Mouse (Mus musculus) kidney, adult 9 months (tissue): Measurements from ENCODE around the gene Fgr.

Source experiments
- DNase-seq: peaks from one replicate; pipeline ENCODE4 v3.0.0; 2022

Fgr gene

DNA sequence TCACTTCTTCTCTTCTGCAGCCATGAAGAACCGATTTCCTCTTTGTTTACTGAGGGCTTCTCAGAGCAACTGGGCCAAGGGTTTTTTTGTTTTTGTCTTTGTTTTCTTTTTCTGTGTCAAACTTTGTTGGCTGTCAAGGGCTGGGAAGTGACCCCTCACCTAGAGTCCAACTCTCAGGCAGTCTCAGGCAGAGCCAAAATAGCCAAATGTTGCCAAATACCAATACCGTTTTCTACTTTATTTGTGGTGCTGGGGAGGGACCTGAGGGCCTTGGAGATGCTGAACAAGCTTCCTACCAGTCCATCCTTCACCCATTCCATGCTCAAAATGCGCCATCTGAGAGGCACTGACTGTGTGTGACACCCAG is 14.2 kb upstream of the Fgr start:
- DNase-seq: no peak

DNA sequence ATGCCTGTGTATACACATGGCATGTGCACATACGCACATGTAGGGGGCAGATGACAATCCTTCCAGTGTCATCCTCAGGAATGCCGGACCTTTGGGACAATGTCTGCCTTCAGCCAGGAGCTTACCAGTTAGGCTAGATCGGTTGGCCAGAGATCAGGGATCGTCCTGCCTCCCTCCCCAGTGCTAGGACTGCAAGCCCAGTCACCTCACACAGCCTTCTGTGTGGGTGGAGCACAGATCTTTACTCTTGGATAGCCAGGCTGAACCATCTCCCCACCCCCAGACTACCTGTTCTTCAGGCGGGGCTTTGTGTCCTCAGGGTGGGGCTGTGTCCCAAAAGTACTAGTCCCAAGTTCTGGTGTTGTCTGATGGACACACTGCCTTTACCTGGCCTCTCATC is 13.6 kb upstream of the Fgr start:
- DNase-seq: no peak

DNA sequence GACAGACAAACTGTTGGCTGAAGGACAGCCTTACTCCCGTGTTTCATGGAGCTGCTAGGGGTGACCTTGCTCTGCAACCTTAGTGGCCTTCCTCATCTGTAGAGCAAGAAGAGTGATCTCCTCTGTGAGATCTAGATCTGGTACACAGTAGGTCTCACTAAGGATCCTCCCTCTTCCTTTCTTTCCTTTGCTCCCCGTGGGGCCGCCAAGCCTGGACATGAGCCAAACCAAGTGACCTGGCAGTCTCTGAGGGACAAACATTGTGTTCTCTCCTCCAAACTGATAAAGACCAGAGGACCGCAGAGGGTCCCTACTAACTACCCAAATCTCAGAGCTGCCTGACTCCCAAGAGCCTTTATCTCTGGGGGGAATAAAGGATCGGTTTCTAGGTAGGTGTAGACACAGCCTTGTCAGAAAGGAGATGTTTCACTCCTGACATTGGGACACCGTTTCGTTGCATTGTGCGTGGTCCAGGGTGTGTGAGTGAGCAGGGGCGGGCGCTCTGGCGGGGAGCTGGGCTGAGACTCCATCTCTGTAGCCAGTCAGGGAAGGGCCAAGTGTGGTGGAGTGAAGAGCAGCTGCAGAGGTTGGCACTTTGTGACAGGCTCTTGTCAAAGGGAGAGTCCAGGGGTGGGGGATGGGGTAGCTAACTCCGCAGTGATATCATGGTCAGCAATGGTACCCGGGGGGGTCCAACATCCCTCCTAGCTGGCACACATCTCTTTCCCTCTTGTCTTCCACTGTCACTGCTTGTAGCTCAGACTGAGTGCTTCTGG is 12.8 kb upstream of the Fgr start:
- DNase-seq: peak; percentile 52

DNA sequence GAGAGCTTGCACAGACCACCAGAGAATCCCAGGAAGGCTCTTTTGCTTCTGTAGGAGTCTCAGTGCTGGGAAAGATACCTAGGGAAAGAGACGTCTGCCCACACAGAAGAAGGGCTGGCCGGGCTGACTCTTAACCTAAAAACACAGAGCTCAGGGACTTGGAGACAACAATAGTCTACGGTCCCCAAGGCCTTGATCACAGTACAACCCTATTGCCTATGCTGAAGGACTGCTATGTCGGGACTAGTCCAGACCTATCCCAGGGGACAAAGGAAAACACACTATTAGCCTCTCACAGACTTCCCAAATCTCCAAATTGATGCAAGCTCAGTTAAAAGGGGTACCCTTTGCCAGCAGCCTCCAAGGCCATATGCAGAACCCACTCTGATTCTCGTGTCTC is 12.0 kb upstream of the Fgr start:
- DNase-seq: no peak

DNA sequence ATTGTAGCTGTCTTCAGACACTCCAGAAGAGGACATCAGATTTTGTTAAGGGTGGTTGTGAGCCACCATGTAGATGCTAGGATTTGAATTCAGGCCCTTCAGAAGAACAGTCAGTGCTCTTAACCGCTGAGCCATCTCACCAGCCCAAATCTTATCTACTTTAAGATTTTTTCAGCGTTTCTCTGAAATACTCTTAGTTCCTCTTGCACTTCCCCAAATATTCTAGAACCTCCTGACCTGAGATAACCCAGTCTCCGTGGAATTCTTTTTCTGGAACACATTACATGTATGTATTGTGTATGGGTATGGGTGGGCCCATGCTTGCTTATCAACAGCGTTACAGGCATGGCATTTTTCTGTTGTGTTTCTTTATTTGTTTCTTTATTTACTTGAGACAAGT is 11.3 kb upstream of the Fgr start:
- DNase-seq: no peak

DNA sequence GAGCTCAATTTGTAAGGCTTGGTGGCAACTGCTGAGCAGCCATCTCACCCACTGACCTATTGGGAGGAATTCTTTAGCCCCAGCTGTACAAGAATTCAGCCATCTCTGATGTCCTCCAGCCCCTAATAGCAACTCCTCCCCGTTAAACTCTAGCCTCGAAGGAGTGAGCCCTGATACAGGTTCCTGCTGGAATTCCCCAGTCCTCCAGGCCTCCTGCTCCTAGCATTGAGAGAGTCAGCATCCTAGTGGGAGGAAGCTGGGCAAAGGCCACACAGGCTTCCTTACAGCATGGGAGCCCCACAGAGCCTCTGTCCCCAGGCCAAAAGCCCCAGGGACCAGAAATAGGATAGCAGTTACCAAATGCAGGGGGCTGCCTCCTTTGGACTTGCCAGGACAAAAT is 10.5 kb upstream of the Fgr start:
- DNase-seq: no peak

DNA sequence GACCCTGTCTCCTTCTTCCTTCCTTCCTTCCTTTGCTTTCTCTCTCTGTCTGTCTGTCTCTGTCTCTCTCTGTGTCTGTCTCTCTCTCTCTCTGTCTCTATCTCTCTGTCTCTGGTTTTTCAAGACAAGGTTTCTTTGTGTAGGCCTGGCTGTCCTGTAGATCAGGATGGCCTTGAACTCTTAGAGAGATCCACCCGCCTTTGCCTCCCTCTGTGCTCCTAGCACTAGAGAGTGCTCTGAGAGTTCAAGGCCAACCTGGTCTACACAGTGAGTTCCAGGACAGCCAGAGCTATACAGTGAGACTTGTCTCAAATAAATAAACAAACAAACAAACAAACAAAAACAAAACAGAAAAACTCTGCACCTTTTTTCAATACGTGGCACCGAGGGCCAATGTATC is 9.8 kb upstream of the Fgr start:
- no peak for DNase-seq

DNA sequence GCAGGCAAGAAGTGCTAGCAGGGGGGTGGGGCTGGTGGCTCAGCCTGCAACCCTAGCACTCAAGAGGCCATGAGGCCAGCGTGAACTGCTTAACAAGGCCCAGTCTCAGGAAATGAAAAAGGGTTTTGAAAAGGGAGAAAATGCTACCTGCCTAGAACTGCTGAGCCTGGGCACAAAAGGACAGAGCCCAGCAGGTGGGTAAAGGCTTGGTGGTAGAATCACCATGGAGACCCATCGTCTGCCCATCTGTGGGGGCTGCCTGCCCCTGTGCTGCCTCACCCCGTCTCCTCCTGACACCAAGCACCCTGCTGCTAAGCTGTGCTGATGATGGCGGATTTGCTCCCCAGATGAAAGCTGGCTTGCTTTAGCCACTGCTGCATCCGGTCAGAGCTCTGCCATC is 9.4 kb upstream of the Fgr start:
- no peak for DNase-seq

DNA sequence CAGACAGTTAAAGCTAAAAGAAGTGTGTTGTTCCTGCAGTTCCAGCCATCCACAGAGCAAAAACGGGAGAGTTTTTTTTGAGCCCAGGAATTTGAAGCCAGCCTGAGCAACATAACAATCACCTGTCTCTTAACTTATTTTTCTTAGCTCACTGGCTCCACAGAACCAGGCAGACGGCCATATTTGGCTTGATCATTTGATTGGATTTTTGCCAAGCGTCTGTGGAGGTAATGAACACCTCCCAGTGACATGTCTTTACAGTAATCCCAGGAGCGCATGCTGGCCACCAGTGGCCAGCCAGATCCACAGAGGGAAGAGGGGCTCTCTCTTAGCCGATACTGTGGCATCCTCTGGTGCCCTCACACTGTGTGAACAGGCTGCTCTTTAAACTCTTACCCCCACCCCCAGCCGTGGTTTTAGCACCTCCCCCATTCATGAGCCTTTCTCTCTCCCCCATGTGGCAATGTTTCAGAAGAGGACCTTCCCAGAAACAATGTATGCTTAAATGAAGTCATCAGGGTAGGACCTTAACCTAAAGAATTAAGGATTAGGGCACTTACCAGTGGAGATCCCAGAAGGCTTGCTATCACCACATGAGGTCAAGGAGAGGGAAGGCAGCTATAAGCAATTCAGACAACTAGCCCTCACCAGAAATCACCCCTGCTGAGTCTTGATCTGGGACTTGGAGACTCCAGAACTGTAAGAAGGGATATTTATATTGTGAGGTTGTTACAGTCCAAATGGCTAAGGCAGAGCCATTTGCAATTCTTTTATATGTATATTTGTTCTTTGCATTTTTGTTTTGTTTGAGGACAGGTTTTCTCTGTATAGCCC is 5.6 kb upstream of the Fgr start:
- DNase-seq: no peak

DNA sequence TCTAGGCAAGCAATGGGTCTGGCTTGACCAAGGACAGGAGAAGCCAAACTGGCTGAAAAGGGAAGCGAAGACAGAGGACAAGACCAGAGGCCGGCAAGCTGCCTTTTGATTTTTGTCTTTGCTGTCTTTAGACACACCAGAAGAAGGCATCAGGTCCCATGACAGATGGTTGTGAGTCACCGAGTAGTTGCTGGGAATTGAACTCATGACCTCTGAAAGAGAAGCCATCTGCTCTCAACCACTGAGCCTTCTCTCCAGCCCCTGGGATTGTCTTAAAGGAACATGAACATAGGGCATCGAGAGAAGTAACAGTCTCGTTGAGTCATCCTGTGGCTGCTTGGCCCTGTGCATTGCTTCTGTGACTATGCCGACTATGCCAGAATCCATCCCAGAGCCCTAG is 2.3 kb upstream of the Fgr start:
- DNase-seq: no peak

DNA sequence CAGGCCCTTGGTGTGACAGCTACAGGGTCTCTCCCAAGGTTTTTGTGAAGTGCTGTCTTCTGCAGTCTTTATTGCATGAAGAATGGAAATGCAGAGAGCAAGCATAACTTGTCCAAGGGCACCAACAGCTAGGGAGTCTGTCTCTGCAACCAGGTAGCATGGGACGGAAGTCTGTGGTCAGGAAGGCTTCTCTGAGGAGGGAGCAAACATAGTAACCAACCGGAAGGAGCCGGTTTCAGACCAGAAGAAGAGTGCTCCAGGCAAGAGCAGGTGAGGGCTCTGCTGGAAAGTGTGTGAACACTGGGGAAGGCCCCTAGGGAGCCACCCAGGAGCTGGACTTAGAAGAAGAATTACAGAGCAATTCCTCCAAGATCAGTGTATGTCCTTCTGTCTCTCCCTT is 1.8 kb upstream of the Fgr start:
- no peak for DNase-seq

DNA sequence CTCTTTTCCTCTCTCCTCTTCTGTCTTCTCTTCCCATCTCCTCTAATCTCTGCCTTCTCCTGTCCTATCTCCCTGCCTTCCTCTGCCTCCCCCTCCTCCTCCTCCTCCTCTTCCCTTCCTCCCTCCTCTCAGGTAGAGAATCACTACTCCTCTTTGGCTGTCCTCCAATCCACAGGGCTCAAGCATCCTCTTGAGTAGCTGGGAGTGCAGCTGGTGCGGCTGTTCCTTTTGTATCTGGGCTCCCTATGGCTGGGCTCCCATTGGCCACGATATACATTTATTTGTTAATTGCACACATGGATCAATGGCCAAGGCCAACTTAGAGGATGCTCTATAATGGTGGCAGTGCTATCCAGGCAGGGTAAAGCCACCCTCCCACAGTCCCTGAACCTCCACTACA is 1.3 kb upstream of the Fgr start:
- DNase-seq: no peak

DNA sequence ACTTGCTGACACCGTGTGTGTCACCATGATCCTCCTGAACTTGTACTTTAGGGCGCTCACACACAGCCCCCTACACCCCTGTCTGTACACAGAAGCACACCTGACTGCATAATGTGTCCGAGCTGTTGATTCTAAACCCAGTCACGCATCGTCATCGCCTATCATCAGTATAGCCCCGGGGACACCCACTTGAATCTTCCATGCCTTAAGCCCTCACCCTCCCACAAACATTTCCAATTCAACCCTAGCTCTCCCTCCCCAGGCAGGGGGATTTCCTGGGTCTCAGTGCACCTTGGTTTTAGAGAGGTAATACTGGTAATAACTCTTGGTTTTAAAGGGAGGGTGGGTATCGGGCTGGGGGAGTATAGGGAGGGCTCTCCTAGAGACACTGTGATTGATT is 709 bp upstream of the Fgr start:
- DNase-seq: no peak

DNA sequence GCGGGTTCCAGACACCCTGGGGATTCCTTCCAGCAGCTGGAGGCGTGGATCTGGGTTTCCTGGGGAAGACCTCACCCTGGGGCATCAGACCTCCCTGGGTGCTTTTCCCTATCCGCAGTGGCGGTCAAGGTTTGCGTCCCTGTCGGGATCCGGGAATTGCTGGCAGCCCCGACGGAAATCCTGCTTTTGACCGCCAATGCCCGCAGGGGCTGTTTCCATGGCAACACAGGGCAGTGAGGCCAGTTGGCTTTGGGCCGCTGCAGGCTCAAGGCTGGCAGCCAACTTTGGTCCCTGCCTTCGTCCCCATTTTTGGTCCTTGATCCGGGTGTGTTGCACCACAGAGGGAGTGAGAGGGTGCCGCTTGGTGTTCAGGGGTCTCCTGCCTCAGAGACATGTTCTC is 1.0 kb downstream of the Fgr start:
- peak; percentile 95 for DNase-seq

DNA sequence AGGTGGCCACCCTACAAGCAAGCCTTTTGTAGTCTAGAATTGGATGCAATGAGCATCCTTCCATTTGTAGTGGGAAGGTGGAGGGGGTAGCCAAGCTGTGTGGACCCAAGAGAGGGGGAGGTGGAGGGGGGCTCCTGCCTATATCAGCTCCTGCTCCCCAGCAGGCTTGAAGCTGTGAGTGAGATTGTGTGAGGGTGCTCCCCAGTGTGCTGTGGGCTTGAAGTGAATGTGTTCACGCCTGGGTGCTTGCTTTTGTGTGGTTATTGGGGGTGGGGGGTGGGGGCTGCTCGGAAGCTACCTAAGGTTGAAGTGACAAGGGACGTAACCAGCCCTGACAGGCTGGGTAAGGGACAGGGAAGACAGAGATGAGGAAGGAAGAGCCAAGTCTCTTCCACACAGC is 1.9 kb downstream of the Fgr start:
- DNase-seq: no peak

DNA sequence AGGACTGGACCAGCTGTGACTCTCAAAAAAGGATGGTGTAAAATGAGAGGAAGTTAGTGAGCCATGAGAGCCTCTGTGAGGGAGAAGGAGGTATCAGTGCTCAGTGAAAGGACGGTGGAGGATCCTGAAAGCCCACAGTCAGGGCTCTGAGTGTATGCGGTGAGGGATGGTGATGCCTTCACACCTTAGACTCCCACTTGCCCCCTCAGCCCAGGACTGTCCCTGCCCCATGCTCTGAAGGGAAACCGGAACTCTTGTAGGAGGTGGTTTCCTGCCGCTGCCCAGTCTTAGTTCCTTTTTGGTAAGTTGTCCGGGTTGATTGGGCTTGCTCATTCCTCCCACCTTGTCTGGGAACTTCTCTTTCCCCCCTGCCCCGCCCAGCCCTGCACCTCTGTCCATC is 2.8 kb downstream of the Fgr start:
- DNase-seq: no peak

DNA sequence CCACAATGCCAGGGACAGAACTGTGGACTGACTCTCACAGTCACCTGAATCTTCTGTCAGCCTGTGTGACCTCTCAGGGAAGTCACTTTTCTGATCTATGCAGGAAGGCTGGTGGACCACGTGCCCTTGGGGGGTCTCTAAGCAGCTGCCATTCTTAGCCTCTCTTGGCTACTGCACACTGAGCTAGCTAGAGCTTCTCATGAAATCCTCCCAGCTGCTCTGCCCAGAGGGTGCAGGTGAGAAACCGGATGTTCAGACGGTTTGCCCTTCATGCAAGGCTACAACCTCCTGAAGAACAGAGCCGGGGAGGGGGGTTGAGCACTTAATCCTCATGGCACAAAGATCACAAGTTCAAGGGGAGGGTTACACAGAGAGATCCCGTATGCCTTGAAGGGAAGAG is 3.7 kb downstream of the Fgr start:
- DNase-seq: peak; percentile 42

DNA sequence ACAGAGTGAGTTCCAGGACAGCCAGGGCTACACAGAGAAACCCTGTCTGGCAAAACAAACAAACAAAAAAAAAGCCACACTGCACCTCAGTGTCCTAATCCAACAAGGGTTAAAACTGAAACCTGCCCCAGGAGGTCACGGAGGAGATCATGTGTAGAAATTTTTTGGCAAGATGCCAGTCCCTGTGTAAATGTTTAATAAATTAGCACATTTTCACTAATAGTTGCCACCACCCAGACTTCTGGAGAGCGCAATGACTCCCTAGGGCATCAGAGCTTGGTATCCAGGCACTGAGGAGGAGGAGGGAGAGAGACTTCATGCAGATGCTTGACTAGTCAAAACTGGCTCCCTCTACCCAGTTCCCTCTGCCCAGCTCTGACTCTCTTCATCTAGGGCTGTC is 5.3 kb downstream of the Fgr start:
- DNase-seq: peak; percentile 92

DNA sequence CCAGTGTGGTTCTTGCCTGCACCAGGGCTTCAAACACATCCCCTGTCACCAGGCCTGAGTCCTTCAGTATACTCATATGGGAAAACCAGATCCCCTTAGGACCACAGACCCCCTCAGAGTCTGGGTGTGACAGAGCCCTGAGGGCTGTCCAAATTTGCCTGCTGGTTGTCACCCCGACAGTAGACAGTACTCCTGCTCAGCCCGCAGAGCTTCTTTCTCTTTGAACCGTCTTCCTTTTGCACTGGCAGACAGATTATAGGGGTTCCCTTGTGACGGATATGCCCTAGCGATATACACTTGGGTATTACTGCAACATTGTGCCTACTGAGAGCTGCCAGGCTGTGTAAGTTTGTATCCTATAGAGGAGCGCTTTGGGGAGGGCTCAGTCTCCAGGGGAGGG is 7.7 kb downstream of the Fgr start:
- DNase-seq: no peak

DNA sequence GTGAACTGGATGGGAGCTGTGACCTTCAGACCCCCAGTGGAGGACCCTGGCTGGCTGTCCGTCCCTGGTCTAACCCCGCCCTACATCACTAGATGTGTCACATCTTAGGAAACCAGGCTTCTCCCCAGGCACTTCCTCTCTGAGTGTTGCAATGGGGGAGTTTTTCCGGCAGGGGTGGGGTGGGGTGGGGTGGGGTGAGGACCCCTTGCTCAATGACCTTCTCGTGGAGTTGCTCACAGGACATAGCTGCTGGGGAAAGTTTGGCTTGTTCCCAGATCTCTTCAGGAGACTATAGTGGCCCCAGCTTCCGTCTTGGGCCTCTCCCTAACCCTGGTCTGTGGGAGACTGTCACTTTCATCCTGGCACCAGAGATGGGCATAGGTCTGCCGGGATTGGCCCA is 9.1 kb downstream of the Fgr start:
- no peak for DNase-seq

DNA sequence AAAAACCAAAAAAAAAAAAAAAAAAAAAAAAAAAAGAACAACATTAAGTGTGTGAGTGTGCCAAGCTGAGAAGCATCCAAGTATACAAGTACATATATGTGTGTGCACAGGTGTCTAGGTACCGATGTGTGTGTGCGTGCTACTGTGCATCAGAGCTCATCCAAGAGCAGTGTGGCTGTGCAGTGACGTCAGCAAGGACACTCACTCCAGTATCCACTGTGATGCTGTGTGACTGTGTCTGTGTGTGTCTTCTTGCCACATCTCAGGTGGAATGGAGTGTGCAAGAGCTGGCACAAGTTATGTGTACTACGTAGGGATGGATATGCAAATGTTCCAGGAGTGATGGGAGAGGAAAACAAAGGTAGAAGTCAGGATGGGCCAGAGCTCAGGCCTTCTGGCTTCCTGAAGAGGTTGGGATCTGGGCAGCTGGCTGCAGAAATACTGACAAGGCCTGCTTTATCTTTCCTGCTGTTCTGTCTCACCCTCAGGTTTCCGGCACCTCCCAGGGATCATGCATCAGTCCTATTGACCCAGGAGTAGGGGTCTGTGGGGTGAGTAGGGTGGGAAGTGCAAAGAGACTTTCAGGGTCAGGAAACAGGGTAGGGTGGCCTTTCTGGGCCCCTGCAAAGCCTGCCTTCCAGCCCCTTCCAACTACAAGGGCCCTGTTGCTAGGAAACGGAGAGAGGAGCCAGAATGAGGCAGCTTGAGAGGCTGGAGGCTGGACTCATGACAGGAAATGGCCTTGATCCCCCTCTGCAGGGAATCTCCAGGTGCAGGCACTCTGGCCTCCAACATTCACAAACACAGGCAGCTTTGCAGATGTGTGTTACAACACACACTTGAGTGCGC is 10.0 kb downstream of the Fgr start:
- no peak for DNase-seq

DNA sequence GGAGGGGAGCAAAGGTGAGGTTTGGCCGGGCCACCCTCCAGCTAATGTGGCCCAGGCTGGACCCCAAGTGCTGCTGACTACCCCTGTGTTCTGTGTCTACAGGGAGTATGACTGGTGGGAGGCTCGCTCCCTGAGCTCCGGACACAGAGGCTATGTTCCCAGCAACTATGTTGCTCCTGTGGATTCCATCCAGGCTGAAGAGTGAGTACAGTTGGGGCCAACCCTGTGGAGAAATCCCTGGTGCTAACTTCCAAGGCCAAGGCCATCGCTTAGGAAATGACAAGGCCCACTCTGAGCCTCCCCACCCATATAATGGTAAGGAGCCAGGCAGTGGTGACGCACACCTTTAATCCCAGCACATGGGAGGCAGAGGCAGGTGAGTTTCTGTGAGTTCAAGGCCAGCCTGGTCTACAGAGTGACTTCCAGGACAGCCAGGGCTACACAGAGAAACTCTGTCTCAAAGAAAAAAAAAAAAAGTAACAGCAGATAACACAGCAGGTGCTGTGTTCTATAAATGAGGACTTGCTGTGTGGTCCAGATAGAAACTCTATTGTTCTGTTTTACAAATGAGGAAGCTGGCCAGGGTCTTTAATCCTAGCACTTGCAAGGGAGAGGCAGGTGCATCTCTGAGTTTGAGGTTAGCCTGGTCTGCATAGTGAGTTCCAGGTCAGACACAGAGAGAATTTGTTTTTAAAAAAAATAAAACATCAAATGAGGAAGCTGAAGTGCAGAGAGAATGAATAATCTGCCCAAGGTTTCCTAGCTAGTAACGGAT is 14.9 kb downstream of the Fgr start:
- DNase-seq: no peak

DNA sequence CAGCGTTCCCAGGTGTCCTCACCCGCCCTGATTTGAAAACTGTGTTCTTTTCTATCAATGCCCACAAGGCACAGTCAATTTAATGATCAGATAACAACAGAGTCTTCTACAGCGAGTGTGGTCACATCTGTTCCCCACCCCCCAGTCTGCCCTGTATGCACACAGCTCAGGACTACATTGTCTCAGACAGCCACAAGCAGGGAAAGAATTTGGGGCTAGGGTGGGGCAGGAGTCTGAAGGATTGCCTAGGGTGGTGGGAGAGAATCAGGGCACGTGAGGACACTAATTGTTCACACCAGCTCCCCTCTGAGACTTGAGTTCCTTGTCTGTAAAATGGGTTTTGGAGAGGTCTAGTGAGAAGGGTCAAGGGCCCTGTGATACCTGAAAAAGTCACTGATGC is 19.7 kb downstream of the Fgr start:
- DNase-seq: no peak
